Mouse (Mus musculus): ENCODE measurements at regions not wholly inside any gene's neighbourhood (a gene's known extent, or its start where the extent isn't known, plus 50 kb on each side); places are given as distances from the start of the nearest gene placed in this dataset.
"Not testable (repeated sequence)": the region's sequence is repeated elsewhere in the genome, so short reads cannot be mapped to it uniquely, and the experiment has no call there.

- DNase-seq (ENCODE audit: low spot score in 2 of 2): peak; percentile 54 to 63
Measured at GRCm38 (mm10) chr13:25727504-25728095, 457.3 kb upstream of the Nrsn1 start.

GRCm38 (mm10) chr13:25722595-25723525, 452.6 kb upstream of the Nrsn1 start:
- DNase-seq (ENCODE audit: low spot score in 2 of 2): no peak

DNA sequence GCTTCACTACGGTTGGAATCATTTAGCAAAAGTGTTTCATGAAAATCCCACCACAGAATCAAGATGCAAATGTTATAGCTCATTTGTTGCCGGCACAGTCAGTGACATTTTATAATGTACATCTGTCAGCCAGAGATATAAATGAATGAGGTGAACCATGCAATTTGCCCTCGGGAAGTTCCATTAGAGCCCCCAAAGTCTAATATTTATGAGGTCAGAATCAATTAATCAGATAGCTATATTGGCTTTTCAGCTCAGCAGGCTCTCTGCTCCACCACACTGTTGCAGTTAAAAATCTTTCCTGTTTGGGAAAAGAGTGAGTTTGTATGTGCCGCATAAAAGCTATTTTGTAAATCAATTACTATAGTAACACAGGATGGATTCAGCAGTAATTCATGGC, 430.7 kb upstream of the Nrsn1 start:
- DNase-seq (ENCODE audit: low spot score in 2 of 2): no peak

GRCm38 (mm10) chr13:25695956-25696355, 425.7 kb upstream of the Nrsn1 start:
- no peak for DNase-seq (ENCODE audit: low spot score in 2 of 2)

- peak; percentile 79 to 86 for DNase-seq (ENCODE audit: low spot score in 2 of 2)
Measured at GRCm38 (mm10) chr13:25695017-25695604, 424.8 kb upstream of the Nrsn1 start.

DNA sequence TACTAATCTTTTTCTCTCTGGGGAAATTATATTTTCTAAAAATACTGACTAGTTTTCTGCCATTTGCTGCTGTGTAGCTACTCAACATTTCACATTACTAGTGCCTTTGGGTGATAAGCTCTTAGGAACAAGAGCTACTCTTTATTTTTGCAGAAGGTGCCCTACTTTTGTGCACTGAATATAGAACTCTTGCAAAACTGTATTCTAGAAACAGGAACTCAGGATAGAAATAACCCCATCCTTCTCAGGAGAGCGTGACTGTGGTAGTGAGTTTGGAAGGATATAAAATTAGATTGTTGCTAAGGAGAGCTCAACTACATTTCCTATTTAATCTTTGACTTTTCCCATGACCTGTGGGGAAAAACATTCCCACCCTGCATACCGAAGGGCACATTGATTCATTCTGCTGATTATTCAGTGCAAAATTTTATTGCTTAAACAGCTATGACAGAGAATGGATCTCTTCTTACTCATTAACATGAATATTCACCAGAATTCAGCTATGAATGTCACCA, 408.0 kb upstream of the Nrsn1 start:
- DNase-seq (ENCODE audit: low spot score in 2 of 2): no peak

DNA sequence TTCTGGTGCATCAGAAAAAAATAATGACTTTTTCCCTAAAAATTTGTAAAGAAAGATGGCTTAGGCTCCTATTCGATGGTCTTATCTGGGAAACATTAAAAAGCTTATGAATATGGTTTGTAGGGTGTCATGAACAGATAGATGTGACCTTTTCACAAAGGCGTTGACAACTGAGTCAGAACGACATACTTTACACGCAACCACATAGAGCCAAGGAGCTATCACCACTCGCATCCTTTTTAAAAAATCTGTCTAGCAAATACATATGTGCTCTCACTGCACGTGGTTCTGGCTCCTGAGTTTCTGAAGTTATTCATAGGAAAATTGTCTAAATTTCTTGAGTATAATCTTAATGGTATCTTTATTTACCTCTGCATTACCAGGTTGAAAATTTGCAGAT, 404.9 kb upstream of the Nrsn1 start:
- DNase-seq (ENCODE audit: low spot score in 2 of 2): no peak

GRCm38 (mm10) chr13:25666022-25666421, 395.7 kb upstream of the Nrsn1 start:
- no peak for DNase-seq (ENCODE audit: low spot score in 2 of 2)

GRCm38 (mm10) chr13:25664963-25665606, 394.8 kb upstream of the Nrsn1 start:
- no peak for DNase-seq (ENCODE audit: low spot score in 2 of 2)

DNA sequence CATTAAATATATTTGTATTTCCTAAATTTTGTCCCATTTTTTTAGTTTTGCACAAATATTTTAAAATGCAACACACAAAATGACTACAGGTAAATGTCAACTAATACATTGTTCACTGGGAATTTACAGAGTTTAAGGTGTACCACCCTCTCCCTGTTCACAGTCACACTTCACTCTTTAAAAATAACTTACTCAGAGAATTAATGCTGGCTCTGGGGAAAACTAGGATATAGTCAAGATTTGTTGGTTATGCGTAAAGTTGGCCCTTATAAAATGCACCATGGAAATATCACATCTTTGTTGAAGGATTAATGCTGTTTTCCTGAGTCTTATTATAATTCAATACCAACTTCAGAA, 378.1 kb upstream of the Nrsn1 start:
- no peak for DNase-seq (ENCODE audit: low spot score in 2 of 2)

- DNase-seq (ENCODE audit: low spot score in 2 of 2): no peak
Measured at GRCm38 (mm10) chr13:25647711-25648429, 377.6 kb upstream of the Nrsn1 start.

DNA sequence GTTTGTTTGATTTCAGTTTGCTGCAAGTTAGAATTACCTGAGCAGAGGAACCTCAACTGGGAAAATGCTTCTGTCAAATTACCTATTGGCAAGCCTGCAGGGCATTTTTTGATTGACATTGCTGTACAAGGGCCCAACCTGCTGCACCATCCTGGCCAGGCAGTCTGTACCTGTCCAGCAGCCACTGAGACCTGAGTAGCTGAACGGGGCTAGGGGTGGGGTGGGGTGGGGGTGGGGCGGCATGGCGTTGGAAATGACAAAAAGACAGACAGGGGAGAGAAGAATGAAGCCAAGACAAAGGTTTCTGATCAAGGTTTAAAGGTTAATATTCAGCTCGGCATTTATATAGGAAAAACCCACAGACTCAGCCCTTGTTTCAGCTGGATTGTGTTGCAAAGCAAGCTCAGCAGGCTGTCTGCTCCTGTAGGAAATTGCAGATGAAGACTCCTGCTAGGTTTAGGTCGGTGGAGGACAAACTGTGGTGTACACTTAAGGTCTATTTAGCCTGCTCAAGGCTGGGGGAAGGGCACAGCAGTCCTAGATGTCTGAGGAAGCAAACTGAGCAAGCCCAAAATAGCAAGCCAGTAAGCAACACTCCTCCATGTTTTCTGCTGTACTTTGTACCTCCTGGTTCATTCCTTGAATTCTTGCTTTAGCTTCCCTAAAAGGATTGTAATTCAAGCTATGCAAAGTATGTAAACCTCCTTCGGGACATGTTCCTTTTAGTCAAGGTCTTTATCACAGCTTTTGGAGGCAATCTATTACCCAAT, 369.4 kb upstream of the Nrsn1 start:
- peak in 1 of 2 experiments; percentile 20 for DNase-seq (ENCODE audit: low spot score in 2 of 2)

GRCm38 (mm10) chr13:25629466-25629865, 359.2 kb upstream of the Nrsn1 start:
- peak; percentile 44 to 52 for DNase-seq (ENCODE audit: low spot score in 2 of 2)

DNA sequence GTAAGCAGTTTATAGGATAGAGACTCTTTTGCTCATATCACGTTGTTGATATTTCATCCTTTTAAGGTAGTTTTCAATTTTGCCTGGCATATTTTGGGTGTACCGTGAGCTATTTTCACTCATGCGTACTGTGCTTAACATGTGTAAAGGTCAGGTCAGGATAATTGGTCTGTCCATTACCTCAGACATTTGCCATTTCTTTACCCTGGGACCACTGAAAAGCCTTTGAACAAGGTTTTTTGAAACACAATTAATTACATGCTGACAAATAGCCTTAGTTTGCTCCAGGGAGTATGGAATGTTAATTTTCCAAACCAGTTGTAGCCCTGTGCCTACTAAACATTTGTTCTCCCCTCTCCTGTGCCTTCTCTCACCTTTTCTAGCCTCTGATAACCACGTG, 347.3 kb upstream of the Nrsn1 start:
- DNase-seq (ENCODE audit: low spot score in 2 of 2): no peak

- no peak for DNase-seq (ENCODE audit: low spot score in 2 of 2)
Measured at GRCm38 (mm10) chr13:25611986-25612385, 341.7 kb upstream of the Nrsn1 start.

DNA sequence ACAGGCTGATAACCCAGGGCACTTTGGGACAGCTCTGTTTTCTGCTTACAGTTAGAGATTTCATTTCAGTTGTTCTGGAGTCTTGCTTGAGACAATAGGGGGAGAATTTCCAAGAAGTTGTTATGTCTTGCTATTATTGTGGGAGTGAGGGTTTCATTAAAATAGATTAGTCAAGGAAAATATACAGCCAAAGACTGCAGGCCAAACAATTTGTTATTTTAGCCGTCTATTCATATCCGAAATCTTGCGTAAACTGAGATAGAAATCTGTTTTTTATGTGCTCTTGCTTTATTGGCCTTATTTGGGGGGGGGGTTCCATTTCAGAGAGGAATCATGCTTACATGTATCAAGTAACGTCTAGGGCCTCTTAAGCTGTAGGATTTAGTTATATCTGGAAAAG, 339.3 kb upstream of the Nrsn1 start:
- DNase-seq (ENCODE audit: low spot score in 2 of 2): no peak

GRCm38 (mm10) chr13:25609241-25609640, 338.9 kb upstream of the Nrsn1 start:
- no peak for DNase-seq (ENCODE audit: low spot score in 2 of 2)

DNA sequence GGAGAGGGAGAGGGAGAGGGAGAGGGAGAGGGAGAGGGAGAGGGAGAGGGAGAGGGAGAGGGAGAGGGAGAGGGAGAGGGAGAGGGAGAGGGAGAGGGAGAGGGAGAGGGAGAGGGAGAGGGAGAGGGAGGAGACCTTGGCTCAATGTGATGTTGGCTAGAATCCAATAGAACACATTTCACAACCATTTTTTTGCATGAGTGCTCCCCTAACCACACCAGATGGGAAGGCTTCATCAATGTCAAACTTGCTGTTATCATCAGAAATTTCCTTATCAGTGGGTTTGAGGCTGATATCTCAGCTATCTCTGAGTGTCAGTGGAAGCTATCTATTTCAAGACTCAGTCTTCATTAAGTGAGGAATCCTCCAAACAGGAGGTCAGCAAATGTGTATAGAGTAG, 331.0 kb upstream of the Nrsn1 start:
- DNase-seq (ENCODE audit: low spot score in 2 of 2): not testable (repeated sequence)

- no peak for DNase-seq (ENCODE audit: low spot score in 2 of 2)
Measured at GRCm38 (mm10) chr13:25594629-25595028, 324.3 kb upstream of the Nrsn1 start.

DNA sequence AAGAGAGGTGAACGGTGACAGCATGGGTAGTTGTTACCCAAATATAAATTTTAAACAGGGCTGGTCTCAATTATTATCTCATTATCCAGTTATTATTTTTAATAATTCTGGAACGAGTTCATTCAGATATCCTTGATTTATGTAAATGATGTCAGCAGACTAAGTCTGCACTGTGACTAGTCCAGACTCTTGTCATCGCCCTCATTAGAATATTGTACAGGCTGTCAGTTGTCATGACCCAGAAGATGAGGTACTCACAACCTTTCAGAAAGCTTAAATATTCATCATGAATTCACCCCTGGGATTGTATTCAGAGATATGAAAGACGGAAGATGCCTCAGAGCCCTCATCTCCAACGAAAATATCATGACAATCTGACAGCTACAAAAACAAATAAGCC, 300.3 kb upstream of the Nrsn1 start:
- DNase-seq (ENCODE audit: low spot score in 2 of 2): no peak

DNA sequence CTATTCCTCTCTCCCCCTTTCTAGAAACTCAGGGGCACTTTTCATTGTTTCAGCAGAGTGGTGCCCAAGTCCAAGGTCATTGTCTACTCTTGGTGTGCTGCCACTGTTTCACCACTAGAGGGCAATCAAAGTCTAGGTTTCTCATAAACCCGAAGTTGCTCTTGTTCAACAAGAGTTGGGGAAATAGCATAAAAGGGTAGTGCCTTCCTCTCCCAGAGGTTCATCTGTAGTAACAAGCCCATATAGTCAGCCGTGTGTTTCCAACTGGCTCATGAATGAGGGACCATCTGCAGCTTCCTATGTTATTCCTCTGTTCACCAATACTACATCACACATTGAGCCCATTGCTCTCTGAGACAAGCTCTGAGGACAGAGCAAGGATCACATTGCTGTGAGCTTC, 292.4 kb upstream of the Nrsn1 start:
- DNase-seq (ENCODE audit: low spot score in 2 of 2): peak; percentile 42 to 52

All from right cerebral cortex, postnatal 10 days (tissue).